Mouse (Mus musculus): ENCODE data around the gene Zfp174. TPM values are rescaled to one million over a fixed set of nuclear protein-coding genes. Genes with fewer than 3 reads are reported as not detected.

The Zfp174 gene
- polyA plus RNA-seq, 1 experiment from 2014 or later, result 1.1 TPM

DNA sequence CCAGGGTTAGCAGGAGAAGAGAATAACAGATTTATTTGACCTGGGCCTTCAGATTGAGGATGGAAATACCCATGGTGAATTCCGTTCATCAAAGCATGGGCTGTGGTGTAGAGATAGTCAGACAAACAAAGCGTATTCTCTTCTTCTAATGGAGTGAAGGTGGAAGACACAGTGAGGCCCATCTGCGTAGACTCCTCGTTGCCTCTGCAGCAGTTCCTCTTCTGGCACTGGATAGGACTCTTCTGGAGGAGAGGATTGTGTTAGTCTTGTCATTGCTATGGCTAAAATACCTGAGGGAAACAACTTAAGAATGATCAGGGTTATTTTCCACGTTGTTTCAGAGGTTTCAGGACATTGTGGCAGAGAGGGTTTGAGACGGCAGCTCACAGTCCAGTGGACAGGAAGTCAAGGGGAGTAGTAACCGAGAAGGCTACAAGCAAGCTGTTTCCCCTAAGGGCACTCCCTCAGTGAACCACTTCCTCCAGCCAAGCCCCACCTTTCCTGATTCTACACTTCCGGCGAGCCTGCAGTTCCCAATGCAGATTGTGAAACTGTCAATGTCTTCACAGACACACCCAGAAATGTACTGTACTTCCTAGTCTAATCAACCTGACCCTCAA, 48.2 kb downstream of the Zfp174 start:
- Histone ChIP-seq H3K27me3 (ENCODE audit: control insufficient read depth, insufficient read depth, low read length) (no peaks in the 10 kb centered on the region), H3K4me1 (ENCODE audit: control insufficient read depth, insufficient read depth, low read length) (no peaks in the 10 kb centered on the region), H3K4me2 (ENCODE audit: low read depth) (no peak overlapping the region), H3K9ac (ENCODE audit: low read length) (no peak overlapping the region), H3K27ac (ENCODE audit: low read depth, low read length) (no peak overlapping the region), H3K9me3 (ENCODE audit: control insufficient read depth, low read length) (no peaks in the 10 kb centered on the region), H3K4me3 (ENCODE audit: low read depth, low read length) (no peak overlapping the region), H3K36me3 (ENCODE audit: control insufficient read depth, insufficient read depth, low read length) (no peaks in the 10 kb centered on the region)
- ATAC-seq (ENCODE audit: insufficient read depth, low FRiP score, low TSS enrichment) (no peak), DNase-seq (ENCODE audit: low spot score) (no peak)
- 82% methylated on average over 9 of the region's 9 CpGs for WGBS

DNA sequence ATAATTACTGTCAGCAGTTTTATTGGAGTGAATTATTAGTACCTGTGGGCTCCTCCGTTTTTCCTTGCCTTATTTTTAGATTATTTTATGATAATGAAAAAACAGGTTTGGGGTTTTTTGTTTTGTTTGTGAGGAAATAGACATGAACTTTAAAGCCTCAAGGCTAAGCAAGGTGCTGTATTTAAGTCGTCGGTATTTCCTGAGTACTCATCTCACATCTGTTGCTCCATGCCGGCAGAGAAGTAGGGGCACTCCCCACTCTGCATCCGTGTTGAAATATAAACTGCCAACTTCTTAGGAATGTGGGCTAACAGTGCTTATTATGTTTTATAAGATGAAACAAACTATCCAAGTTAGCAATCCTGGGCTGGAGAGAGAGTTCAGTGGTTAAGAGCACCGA, 49.0 kb downstream of the Zfp174 start:
- Histone ChIP-seq H3K27me3 (ENCODE audit: control insufficient read depth, insufficient read depth, low read length) (no peaks in the 10 kb centered on the region), H3K9me3 (ENCODE audit: control insufficient read depth, low read length) (no peaks in the 10 kb centered on the region), H3K4me2 (ENCODE audit: low read depth) (no peak overlapping the region), H3K4me3 (ENCODE audit: low read depth, low read length) (no peak overlapping the region), H3K9ac (ENCODE audit: low read length) (no peak overlapping the region), H3K36me3 (ENCODE audit: control insufficient read depth, insufficient read depth, low read length) (peaks cover 2% of the 10 kb centered on the region; the same call in 1 of the 2 replicates), H3K27ac (ENCODE audit: low read depth, low read length) (no peak overlapping the region), H3K4me1 (ENCODE audit: control insufficient read depth, insufficient read depth, low read length) (no peaks in the 10 kb centered on the region)
- ATAC-seq (ENCODE audit: insufficient read depth, low FRiP score, low TSS enrichment) (no peak), DNase-seq (ENCODE audit: low spot score) (no peak)
- WGBS, result 87% methylated on average over 6 of the region's 6 CpGs

DNA sequence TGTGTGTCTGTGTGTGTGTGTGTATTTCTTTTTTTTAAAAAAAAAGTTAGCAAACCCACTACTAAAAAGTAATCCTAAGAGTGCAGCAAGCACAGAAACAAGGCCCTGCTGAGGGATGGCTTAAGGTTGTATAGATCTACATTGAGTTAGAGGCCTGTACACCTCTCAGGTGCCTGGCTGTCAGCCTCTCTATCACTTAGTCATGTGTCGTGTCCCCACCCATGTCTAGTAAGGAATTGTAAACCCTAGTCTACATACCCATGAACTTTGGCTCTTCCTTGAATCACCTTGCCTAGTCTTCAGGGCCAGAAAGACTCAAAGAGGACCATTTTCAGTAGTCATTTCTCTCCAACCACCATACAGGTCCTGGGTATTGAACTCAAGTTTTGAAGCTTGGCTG, 49.5 kb downstream of the Zfp174 start:
- Histone ChIP-seq H3K4me3 (ENCODE audit: low read depth, low read length) (no peak overlapping the region), H3K9me3 (ENCODE audit: control insufficient read depth, low read length) (no peaks in the 10 kb centered on the region), H3K27ac (ENCODE audit: low read depth, low read length) (no peak overlapping the region), H3K36me3 (ENCODE audit: control insufficient read depth, insufficient read depth, low read length) (peaks cover 2% of the 10 kb centered on the region), H3K9ac (ENCODE audit: low read length) (no peak overlapping the region), H3K4me1 (ENCODE audit: control insufficient read depth, insufficient read depth, low read length) (no peaks in the 10 kb centered on the region), H3K27me3 (ENCODE audit: control insufficient read depth, insufficient read depth, low read length) (no peaks in the 10 kb centered on the region), H3K4me2 (ENCODE audit: low read depth) (no peak overlapping the region)
- no peak for ATAC-seq (ENCODE audit: insufficient read depth, low FRiP score, low TSS enrichment)
- DNase-seq (ENCODE audit: low spot score), result no peak
- 91% methylated on average over 1 of the region's 1 CpGs for WGBS

DNA sequence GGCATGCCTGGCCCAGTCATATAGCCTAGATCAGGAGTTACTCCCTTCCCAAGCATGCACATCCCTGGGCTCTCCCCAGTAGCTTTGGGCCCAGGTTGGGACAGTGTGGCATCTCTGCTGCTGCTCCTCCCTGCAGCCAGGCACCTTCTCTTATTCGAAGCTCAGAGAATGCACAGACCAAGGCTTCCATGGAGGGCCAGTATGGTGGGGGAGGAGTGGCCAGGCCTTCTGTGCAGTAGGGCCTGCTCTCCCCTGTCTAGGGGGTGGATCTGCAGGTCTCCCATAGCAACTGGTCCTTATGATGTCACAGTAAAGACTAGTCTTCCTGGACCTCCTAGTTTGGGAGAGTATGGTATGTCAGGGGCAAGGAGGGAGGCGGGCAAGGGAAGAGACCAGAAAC, 60.4 kb downstream of the Zfp174 start:
- Histone ChIP-seq H3K27me3 (ENCODE audit: control insufficient read depth, insufficient read depth, low read length) (no peaks in the 10 kb centered on the region), H3K4me3 (ENCODE audit: low read depth, low read length) (no peak overlapping the region), H3K9me3 (ENCODE audit: control insufficient read depth, low read length) (no peaks in the 10 kb centered on the region), H3K9ac (ENCODE audit: low read length) (no peak overlapping the region), H3K27ac (ENCODE audit: low read depth, low read length) (no peak overlapping the region), H3K4me1 (ENCODE audit: control insufficient read depth, insufficient read depth, low read length) (peaks cover 5% of the 10 kb centered on the region; the same call in 1 of the 2 replicates), H3K4me2 (ENCODE audit: low read depth) (no peak overlapping the region), H3K36me3 (ENCODE audit: control insufficient read depth, insufficient read depth, low read length) (peaks cover 4% of the 10 kb centered on the region)
- ATAC-seq (ENCODE audit: insufficient read depth, low FRiP score, low TSS enrichment) (no peak), DNase-seq (ENCODE audit: low spot score) (no peak)
- 73% methylated on average over 2 of the region's 2 CpGs for WGBS

Other genes with a start within 250 kb of the Zfp174 start
- 0.07 TPM in 1 of 2 replicates, not detected in the other for gene Mefv, start 129.2 kb upstream of the Zfp174 start, polyA plus RNA-seq (2014; fragmentation: Nextera tagmentation; extraction: Ambion mirVana)
- 26.7 and 27.7 TPM in 2 replicates for gene Zfp263, start 103.2 kb upstream of the Zfp174 start, polyA plus RNA-seq (2014; fragmentation: Nextera tagmentation; extraction: Ambion mirVana)
- gene Olfr15, start 16.4 kb upstream of the Zfp174 start, polyA plus RNA-seq (2014; fragmentation: Nextera tagmentation; extraction: Ambion mirVana), result not detected in 2 replicates
- gene Naa60, start 25.1 kb downstream of the Zfp174 start, polyA plus RNA-seq (2014; fragmentation: Nextera tagmentation; extraction: Ambion mirVana), result 66.2 and 66.5 TPM in 2 replicates
- gene Zfp597, start 37.3 kb downstream of the Zfp174 start, polyA plus RNA-seq (2014; fragmentation: Nextera tagmentation; extraction: Ambion mirVana), result 9.5 and 9.6 TPM in 2 replicates
- 1.5 TPM in 1 of 2 replicates, not detected in the other for gene Gm20695, start 37.4 kb downstream of the Zfp174 start, polyA plus RNA-seq (2014; fragmentation: Nextera tagmentation; extraction: Ambion mirVana)
- gene 1700037C18Rik, start 61.4 kb downstream of the Zfp174 start, polyA plus RNA-seq (2014; fragmentation: Nextera tagmentation; extraction: Ambion mirVana), result 3.5 and 5.5 TPM in 2 replicates
- gene Cluap1, start 61.5 kb downstream of the Zfp174 start, polyA plus RNA-seq (2014; fragmentation: Nextera tagmentation; extraction: Ambion mirVana), result 23.3 and 25.2 TPM in 2 replicates
- 0.92 and 1.1 TPM in 2 replicates for gene Nlrc3, start 129.4 kb downstream of the Zfp174 start, polyA plus RNA-seq (2014; fragmentation: Nextera tagmentation; extraction: Ambion mirVana)
- 31.2 and 35.4 TPM in 2 replicates for gene Slx4, start 156.5 kb downstream of the Zfp174 start, polyA plus RNA-seq (2014; fragmentation: Nextera tagmentation; extraction: Ambion mirVana)
- 6.1 and 6.8 TPM in 2 replicates for gene Dnase1, start 189.7 kb downstream of the Zfp174 start, polyA plus RNA-seq (2014; fragmentation: Nextera tagmentation; extraction: Ambion mirVana)
- gene Trap1, start 230.6 kb downstream of the Zfp174 start, polyA plus RNA-seq (2014; fragmentation: Nextera tagmentation; extraction: Ambion mirVana), result 83.7 and 85.7 TPM in 2 replicates